Mouse (Mus musculus): ENCODE measurements at regions not wholly inside any gene's neighbourhood (a gene's known extent, or its start where the extent isn't known, plus 50 kb on each side); places are given as distances from the start of the nearest gene placed in this dataset.

GRCm38 (mm10) chr1:119248776-119249495, 173.1 kb downstream of the Inhbb start:
- 88% methylated on average over 5 of the region's 5 CpGs for WGBS
- no peak for DNase-seq (ENCODE audit: low spot score)
- Histone ChIP-seq H3K36me3 (replicated peaks) (no peaks in the 10 kb centered on the region), H3K9me3 (no peaks in the 10 kb centered on the region), H3K4me3 (no peak overlapping the region), H3K27me3 (replicated peaks; ENCODE audit: low read depth, poor library complexity, severe bottlenecking) (no peaks in the 10 kb centered on the region), H3K27ac (replicated peaks) (no peak overlapping the region), H3K4me1 (peaks cover 9% of the 10 kb centered on the region; the same call in 1 of the 2 replicates)

- H3K4me3 ChIP-seq: no peak overlapping the region
- no peaks in the 10 kb centered on the region for H3K9me3 ChIP-seq
- H3K36me3 ChIP-seq (replicated peaks): no peaks in the 10 kb centered on the region
- no peaks in the 10 kb centered on the region for H3K27me3 ChIP-seq (replicated peaks; ENCODE audit: low read depth, poor library complexity, severe bottlenecking)
- H3K4me1 ChIP-seq: peaks cover 9% of the 10 kb centered on the region; the same call in 1 of the 2 replicates
- DNase-seq (ENCODE audit: low spot score): no peak
- WGBS: 57% methylated on average over 3 of the region's 3 CpGs
- no peak overlapping the region for H3K27ac ChIP-seq (replicated peaks)
Observed at GRCm38 (mm10) chr1:119247117-119247516, 174.9 kb downstream of the Inhbb start.

DNA sequence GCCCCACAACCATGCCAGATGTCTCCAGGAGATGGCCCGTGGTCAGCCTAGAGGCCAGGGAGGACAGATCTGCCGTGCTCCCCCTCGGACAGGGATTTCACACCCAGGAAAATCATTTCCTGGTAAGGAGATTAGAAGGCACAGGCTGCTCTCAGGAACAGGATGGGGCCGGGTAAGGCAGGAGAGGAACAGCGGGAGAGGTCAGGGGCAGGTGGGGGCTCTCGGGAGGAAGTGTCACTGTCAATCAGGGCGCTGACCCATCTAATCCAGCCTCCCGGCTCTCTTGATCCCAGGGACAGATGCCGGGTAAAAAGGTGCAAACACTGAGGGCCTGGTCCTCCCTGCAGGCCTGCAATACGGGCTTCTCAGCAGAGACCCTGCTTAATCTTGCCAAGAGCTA, 183.6 kb downstream of the Inhbb start:
- H3K27ac ChIP-seq (replicated peaks): no peak overlapping the region

GRCm38 (mm10) chr1:119236787-119237186, 183.4 kb upstream of the Gli2 start:
- H3K36me3 ChIP-seq (replicated peaks): no peaks in the 10 kb centered on the region
- no peak overlapping the region for H3K4me3 ChIP-seq
- WGBS: 46% methylated on average over 3 of the region's 3 CpGs
- H3K4me1 ChIP-seq: peaks cover 11% of the 10 kb centered on the region
- no peak overlapping the region for H3K27ac ChIP-seq (replicated peaks)
- H3K27me3 ChIP-seq (replicated peaks; ENCODE audit: low read depth, poor library complexity, severe bottlenecking): 0 out of 2 replicates have a peak, but pooled peaks cover 3% of the 10 kb centered on the region
- peaks cover 6% of the 10 kb centered on the region; the same call in 1 of the 2 replicates for H3K9me3 ChIP-seq
- no peak for DNase-seq (ENCODE audit: low spot score)

More for the DNA sequence above, 183.6 kb downstream of the Inhbb start:
- Histone ChIP-seq H3K27me3 (replicated peaks; ENCODE audit: low read depth, poor library complexity, severe bottlenecking) (0 out of 2 replicates have a peak, but pooled peaks cover 3% of the 10 kb centered on the region), H3K4me1 (peaks cover 11% of the 10 kb centered on the region), H3K9me3 (no peaks in the 10 kb centered on the region), H3K36me3 (replicated peaks) (no peaks in the 10 kb centered on the region), H3K4me3 (no peak overlapping the region)
- peak; percentile 27 for DNase-seq (ENCODE audit: low spot score)
- 26% methylated on average over 10 of the region's 10 CpGs for WGBS

DNA sequence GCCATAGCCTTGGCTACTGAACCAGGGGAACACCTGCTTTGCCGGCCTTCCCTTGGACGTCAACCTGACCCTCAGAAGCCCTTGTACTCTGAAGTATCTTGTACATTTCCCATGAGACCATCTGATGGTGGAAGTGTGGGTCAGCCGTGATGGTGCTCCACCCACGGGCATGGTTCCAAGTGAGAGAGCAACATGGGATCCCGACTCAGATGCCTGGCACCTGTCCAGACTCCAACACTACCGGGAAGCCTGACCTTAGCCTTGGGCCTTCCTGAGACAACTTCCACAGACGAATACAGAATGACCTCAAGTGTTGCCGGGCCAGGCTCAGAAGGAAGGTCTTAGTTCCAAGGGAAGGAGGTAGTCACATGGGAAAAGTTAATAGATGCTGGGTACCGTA, 181.0 kb upstream of the Gli2 start:
- Histone ChIP-seq H3K27ac (replicated peaks) (no peak overlapping the region), H3K4me3 (no peak overlapping the region), H3K9me3 (peaks cover 6% of the 10 kb centered on the region; the same call in 1 of the 2 replicates), H3K36me3 (replicated peaks) (no peaks in the 10 kb centered on the region), H3K27me3 (replicated peaks; ENCODE audit: low read depth, poor library complexity, severe bottlenecking) (0 out of 2 replicates have a peak, but pooled peaks cover 3% of the 10 kb centered on the region), H3K4me1 (peaks cover 11% of the 10 kb centered on the region)
- DNase-seq (ENCODE audit: low spot score): no peak
- 86% methylated on average over 9 of the region's 9 CpGs for WGBS

- WGBS: 89% methylated on average over 2 of the region's 2 CpGs
- no peaks in the 10 kb centered on the region for H3K36me3 ChIP-seq (replicated peaks)
- H3K27ac ChIP-seq (replicated peaks): no peak overlapping the region
- no peaks in the 10 kb centered on the region for H3K27me3 ChIP-seq (replicated peaks; ENCODE audit: low read depth, poor library complexity, severe bottlenecking)
- H3K9me3 ChIP-seq: no peaks in the 10 kb centered on the region
- no peak for DNase-seq (ENCODE audit: low spot score)
- H3K4me3 ChIP-seq: no peak overlapping the region
- H3K4me1 ChIP-seq: no peaks in the 10 kb centered on the region
Observed at GRCm38 (mm10) chr1:119226996-119227395, 173.6 kb upstream of the Gli2 start.

DNA sequence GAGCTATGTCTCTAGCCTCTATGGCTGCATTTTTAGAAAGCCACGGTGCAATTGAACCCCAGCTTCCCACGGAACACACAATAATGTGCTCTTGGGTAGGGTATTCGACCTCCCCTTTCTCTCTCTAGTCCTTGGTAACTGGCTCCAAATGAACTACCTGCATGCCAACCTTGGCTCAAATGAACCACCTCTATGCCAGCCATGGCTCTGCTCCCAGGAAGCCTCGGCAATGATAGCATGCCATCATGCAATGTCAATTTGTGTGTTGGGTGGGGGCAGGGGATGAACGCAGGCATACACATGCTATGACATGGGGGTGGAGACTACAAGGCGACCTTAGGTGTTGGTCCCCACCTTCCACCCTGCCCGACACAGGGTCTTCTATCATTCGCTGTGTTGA, 170.5 kb upstream of the Gli2 start:
- H3K4me1 ChIP-seq: no peaks in the 10 kb centered on the region
- DNase-seq (ENCODE audit: low spot score): no peak
- no peaks in the 10 kb centered on the region for H3K27me3 ChIP-seq (replicated peaks; ENCODE audit: low read depth, poor library complexity, severe bottlenecking)
- H3K4me3 ChIP-seq: no peak overlapping the region
- 88% methylated on average over 8 of the region's 8 CpGs for WGBS
- no peak overlapping the region for H3K27ac ChIP-seq (replicated peaks)
- no peaks in the 10 kb centered on the region for H3K9me3 ChIP-seq
- no peaks in the 10 kb centered on the region for H3K36me3 ChIP-seq (replicated peaks)

- H3K4me3 ChIP-seq: no peak overlapping the region
- H3K9me3 ChIP-seq: no peaks in the 10 kb centered on the region
- no peaks in the 10 kb centered on the region for H3K36me3 ChIP-seq (replicated peaks)
- WGBS: 85% methylated on average over 6 of the region's 6 CpGs
- no peaks in the 10 kb centered on the region for H3K27me3 ChIP-seq (replicated peaks; ENCODE audit: low read depth, poor library complexity, severe bottlenecking)
- DNase-seq (ENCODE audit: low spot score): no peak
- H3K27ac ChIP-seq (replicated peaks): no peak overlapping the region
- peaks cover 11% of the 10 kb centered on the region for H3K4me1 ChIP-seq
Observed at GRCm38 (mm10) chr1:119221901-119222300, 168.5 kb upstream of the Gli2 start.

DNA sequence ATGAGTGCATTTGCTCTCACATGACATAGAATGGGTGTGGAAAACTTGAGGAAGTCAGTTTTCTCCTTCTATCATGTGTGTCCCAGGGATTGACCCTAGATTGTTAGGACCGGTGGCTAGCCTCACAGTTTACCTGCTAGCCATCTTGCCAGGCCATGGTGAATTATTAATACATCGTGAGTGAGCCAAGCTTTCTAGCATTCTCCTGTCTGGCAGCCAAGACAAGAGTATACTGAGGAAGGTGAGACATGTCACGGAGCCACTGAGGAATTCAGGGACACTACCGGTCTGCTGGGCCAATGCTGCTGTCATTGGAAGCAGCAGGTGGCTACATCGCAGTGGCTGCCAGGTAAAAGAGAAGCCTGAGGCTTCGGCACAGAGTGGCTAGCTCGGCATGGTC, 167.6 kb upstream of the Gli2 start:
- 82% methylated on average over 7 of the region's 7 CpGs for WGBS
- Histone ChIP-seq H3K36me3 (replicated peaks) (no peaks in the 10 kb centered on the region), H3K4me1 (peaks cover 14% of the 10 kb centered on the region), H3K4me3 (no peak overlapping the region), H3K27ac (replicated peaks) (no peak overlapping the region), H3K27me3 (replicated peaks; ENCODE audit: low read depth, poor library complexity, severe bottlenecking) (no peaks in the 10 kb centered on the region), H3K9me3 (no peaks in the 10 kb centered on the region)
- DNase-seq (ENCODE audit: low spot score): no peak

DNA sequence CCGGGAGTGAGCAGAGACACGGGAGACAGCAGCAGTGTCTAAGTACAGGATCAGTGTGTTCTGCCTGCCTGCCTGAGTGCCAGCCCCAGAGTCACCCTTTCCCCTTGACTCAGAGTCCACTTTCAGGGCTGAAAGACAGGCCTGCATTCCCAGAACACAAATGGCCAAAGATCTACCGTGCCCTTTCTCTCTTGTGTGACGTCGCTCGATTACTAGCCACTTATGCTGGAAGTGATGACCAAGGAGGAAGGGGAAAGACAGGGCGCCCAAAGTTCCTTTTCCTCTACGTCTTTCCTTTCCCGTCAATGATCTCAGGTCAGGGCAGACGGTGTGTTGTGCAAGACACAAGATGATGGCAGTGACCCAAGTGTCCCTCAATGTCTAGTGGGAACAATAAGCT, 166.4 kb upstream of the Gli2 start:
- no peaks in the 10 kb centered on the region for H3K27me3 ChIP-seq (replicated peaks; ENCODE audit: low read depth, poor library complexity, severe bottlenecking)
- H3K27ac ChIP-seq (replicated peaks): no peak overlapping the region
- no peak overlapping the region for H3K4me3 ChIP-seq
- H3K36me3 ChIP-seq (replicated peaks): no peaks in the 10 kb centered on the region
- 84% methylated on average over 10 of the region's 10 CpGs for WGBS
- no peak for DNase-seq (ENCODE audit: low spot score)
- no peaks in the 10 kb centered on the region for H3K9me3 ChIP-seq
- H3K4me1 ChIP-seq: peaks cover 14% of the 10 kb centered on the region

DNA sequence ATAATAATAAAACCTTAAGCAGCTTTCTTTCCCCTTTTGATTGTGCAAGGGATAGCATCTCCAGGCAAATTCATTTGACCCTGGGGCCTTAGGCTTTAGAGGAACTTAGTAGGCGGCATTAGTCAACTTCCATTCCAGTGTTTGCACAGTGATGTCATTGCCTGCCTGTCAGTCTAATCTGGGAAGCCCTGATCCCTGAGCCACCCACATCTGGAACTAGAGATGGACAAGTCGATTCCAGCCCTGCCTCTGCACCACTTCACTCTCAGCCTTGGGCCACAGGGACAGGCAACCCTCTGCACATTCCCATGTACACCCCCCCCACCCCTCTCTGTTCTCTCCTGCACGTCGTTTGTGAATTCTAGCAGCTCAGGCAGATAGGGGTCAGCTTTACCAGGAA, 164.0 kb upstream of the Gli2 start:
- no peaks in the 10 kb centered on the region for H3K9me3 ChIP-seq
- H3K36me3 ChIP-seq (replicated peaks): no peaks in the 10 kb centered on the region
- peak; percentile 24 for DNase-seq (ENCODE audit: low spot score)
- WGBS: 31% methylated on average over 4 of the region's 4 CpGs
- no peak overlapping the region for H3K27ac ChIP-seq (replicated peaks)
- no peak overlapping the region for H3K4me3 ChIP-seq
- peaks cover 14% of the 10 kb centered on the region for H3K4me1 ChIP-seq
- no peaks in the 10 kb centered on the region for H3K27me3 ChIP-seq (replicated peaks; ENCODE audit: low read depth, poor library complexity, severe bottlenecking)

- 62% methylated on average over 7 of the region's 7 CpGs for WGBS
- H3K9me3 ChIP-seq: no peaks in the 10 kb centered on the region
- no peaks in the 10 kb centered on the region for H3K36me3 ChIP-seq (replicated peaks)
- H3K27ac ChIP-seq (replicated peaks): no peak overlapping the region
- no peaks in the 10 kb centered on the region for H3K4me1 ChIP-seq
- H3K27me3 ChIP-seq (replicated peaks; ENCODE audit: low read depth, poor library complexity, severe bottlenecking): 0 out of 2 replicates have a peak, but pooled peaks cover 5% of the 10 kb centered on the region
- H3K4me3 ChIP-seq: no peak overlapping the region
- DNase-seq (ENCODE audit: low spot score): no peak
Observed at GRCm38 (mm10) chr1:119209607-119210007, 156.2 kb upstream of the Gli2 start.

DNA sequence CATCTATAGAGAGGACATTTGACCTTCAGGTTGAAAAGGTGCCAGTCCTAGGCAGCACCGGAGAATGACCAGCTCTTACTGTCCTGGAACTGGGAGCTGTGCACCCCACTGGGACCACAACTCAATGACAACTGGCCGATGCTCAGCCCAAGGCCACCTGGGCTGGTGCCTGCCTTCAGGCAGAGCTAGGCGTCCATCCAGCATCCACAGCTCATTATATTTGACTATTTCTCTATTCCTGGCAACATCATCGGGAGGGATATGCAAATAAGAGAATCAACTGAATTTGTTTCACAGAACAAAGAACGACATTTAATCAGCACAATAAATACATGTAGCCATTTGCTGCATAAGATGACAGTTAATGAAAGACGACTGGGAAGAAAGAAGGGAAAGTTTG, 149.0 kb upstream of the Gli2 start:
- WGBS: 84% methylated on average over 6 of the region's 6 CpGs
- H3K9me3 ChIP-seq: no peaks in the 10 kb centered on the region
- H3K27me3 ChIP-seq (replicated peaks; ENCODE audit: low read depth, poor library complexity, severe bottlenecking): no peaks in the 10 kb centered on the region
- no peak overlapping the region for H3K27ac ChIP-seq (replicated peaks)
- peaks cover under 1% of the 10 kb centered on the region; the same call in 1 of the 2 replicates for H3K4me1 ChIP-seq
- DNase-seq (ENCODE audit: low spot score): no peak
- H3K4me3 ChIP-seq: no peak overlapping the region
- no peaks in the 10 kb centered on the region for H3K36me3 ChIP-seq (replicated peaks)

Data from embryonic facial prominence, embryonic 10.5 days (tissue).